Mouse (Mus musculus) megakaryocyte, embryonic 14.5 days (primary cell): ENCODE results near the gene Vps54. TPM values are rescaled to one million over a fixed set of nuclear protein-coding genes. Genes with fewer than 3 reads are reported as not detected.

Source experiments
- H3K27me3 ChIP-seq: replicated peaks from 2 replicates; pipeline ENCODE3; 2012; ENCODE audit warnings: inconsistent platforms
- H3K36me3 ChIP-seq: replicated peaks from 2 replicates; pipeline ENCODE3; 2012; ENCODE audit warnings: low read length, inconsistent platforms, mixed read lengths
- H3K4me1 ChIP-seq: 2 replicates; pipeline ENCODE4 v1.6.1; 2012; ENCODE audit warnings: inconsistent platforms
- H3K4me3 ChIP-seq: replicated peaks from 2 replicates; pipeline ENCODE3; 2012; ENCODE audit warnings: moderate library complexity, mild to moderate bottlenecking, inconsistent platforms
- H3K9me3 ChIP-seq: 2 replicates; pipeline ENCODE4 v1.6.1; 2012; ENCODE audit warnings: inconsistent platforms
- FLI1 ChIP-seq: IDR thresholded peaks from 2 replicates; pipeline ENCODE4 v1.6.1; 2012; ENCODE audit warnings: low read length, inconsistent platforms, mixed read lengths
- GATA1 ChIP-seq: IDR thresholded peaks from 3 replicates; pipeline ENCODE4 v1.6.1; 2012; ENCODE audit warnings: mixed read lengths, low read length, inconsistent platforms, borderline replicate concordance
- polyA plus RNA-seq: library from polyadenylated mRNA; stranded (reverse); fragments of >175 nt; gene quantifications from 2 replicates; pipeline ENCODE4 v1.2.3, GENCODE M21; 2012; ENCODE audit warnings: low replicate concordance; ENCODE audit not compliant: insufficient read depth

Gene Vps54
- polyA plus RNA-seq, 1 experiment = 1.1 TPM

- Histone ChIP-seq H3K27me3 (no peaks in the 10 kb centered on the region), H3K4me1 (peaks cover 20% of the 10 kb centered on the region), H3K4me3 (no peak overlapping the region), H3K9me3 (no peaks in the 10 kb centered on the region), H3K36me3 (peaks cover 92% of the 10 kb centered on the region)
- TF ChIP-seq GATA1 = no peak
- TF ChIP-seq FLI1 = no peak
Measured at GRCm38 (mm10) chr11:21328141-21328540, 89.1 kb downstream of the Vps54 start.

GRCm38 (mm10) chr11:21332639-21333295 is 93.7 kb downstream of the Vps54 start:
- no peaks in the 10 kb centered on the region for H3K9me3 ChIP-seq
- peaks cover 17% of the 10 kb centered on the region for H3K4me1 ChIP-seq
- H3K4me3 ChIP-seq = no peak overlapping the region
- no peaks in the 10 kb centered on the region for H3K27me3 ChIP-seq
- TF ChIP-seq FLI1 = no peak
- no peak for TF ChIP-seq GATA1
- H3K36me3 ChIP-seq = peaks cover 64% of the 10 kb centered on the region

DNA sequence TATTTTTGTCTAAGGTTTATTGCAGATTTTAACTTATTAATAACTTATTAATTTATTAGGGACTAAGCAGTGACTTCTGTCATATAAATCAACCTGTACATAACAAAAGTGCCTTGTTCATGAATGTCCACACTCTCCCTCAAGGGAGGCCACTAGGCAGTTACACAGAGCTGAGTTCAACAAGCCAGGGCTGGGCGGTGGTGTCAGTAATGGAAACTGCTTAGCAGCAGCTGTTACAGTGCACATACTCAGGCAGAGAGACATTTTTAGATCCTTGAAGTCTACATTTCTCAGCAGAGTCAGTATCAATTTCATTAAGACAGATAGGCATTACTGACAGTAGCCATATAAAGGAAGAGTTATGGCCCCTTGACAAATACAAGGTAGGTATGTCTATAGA is 98.8 kb downstream of the Vps54 start:
- Histone ChIP-seq H3K9me3 (no peaks in the 10 kb centered on the region), H3K36me3 (peaks cover 38% of the 10 kb centered on the region), H3K27me3 (no peaks in the 10 kb centered on the region), H3K4me3 (no peak overlapping the region), H3K4me1 (peaks cover 4% of the 10 kb centered on the region; the same call in 1 of the 2 replicates)
- TF ChIP-seq FLI1 = no peak
- TF ChIP-seq GATA1 = no peak

DNA sequence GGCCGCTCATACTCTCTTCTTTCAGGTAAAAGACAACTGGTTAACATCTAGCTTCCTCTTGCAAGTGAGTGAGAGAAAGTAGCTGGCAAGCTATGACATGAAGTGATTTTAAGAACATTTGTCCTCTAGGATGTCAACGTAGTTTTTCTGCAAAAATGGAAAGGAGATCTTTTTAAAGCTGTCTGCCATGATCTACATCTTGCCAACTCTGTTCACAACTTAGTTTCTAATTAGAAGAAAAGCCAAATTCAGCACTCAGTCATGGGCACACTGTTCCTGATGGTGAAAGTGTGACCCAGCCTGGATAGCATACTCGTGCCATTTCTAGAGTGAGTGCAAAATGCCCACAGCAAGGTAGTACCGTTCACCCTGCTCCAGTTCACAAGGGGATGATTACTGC is 100.0 kb downstream of the Vps54 start:
- Histone ChIP-seq H3K9me3 (no peaks in the 10 kb centered on the region), H3K4me3 (no peak overlapping the region), H3K27me3 (no peaks in the 10 kb centered on the region), H3K4me1 (peaks cover 5% of the 10 kb centered on the region; the same call in 1 of the 2 replicates), H3K36me3 (peaks cover 40% of the 10 kb centered on the region)
- TF ChIP-seq GATA1 = no peak

DNA sequence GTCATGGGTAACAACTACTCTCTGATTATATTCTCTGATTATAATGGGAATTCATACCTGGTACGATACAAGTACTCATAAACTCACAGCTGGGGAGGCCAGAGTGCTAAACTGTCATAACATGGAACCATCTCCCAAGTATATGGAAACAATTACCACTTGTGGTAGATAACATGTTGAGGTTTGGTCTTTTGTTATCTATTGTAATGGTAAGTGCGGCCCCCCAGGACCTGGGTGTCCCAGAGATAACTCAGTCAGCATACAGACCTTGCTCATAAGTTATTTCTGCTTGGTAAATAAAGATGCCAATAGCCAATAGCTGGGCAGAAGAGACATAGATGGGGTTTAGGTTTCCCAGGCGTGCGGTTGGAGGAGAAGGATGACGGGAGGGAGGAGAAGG is 104.4 kb downstream of the Vps54 start:
- TF ChIP-seq GATA1 (no peak), FLI1 (no peak)
- no peaks in the 10 kb centered on the region for H3K27me3 ChIP-seq
- peaks cover 58% of the 10 kb centered on the region for H3K36me3 ChIP-seq
- H3K9me3 ChIP-seq = no peaks in the 10 kb centered on the region
- no peak overlapping the region for H3K4me3 ChIP-seq
- peaks cover 5% of the 10 kb centered on the region; the same call in 1 of the 2 replicates for H3K4me1 ChIP-seq

DNA sequence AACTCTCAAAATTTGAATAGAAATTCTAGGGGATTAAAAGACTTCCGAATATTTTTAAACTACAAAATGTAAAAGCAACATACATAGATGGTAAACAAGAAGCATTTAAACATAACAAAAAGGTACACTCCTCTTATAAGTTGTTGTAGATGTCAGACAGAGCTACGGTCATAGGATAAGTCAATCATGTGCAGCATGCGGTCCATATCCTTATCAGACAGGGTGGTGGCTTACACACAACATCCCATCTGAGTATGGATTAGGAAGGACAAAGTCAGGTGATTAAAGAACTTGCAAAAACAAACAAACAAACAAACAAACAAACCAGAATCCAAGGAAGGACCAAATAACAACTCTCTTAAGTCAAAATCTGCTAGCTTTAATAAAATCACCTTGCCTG is 106.9 kb downstream of the Vps54 start:
- H3K36me3 ChIP-seq = peaks cover 61% of the 10 kb centered on the region
- TF ChIP-seq FLI1 = no peak
- no peak for TF ChIP-seq GATA1

DNA sequence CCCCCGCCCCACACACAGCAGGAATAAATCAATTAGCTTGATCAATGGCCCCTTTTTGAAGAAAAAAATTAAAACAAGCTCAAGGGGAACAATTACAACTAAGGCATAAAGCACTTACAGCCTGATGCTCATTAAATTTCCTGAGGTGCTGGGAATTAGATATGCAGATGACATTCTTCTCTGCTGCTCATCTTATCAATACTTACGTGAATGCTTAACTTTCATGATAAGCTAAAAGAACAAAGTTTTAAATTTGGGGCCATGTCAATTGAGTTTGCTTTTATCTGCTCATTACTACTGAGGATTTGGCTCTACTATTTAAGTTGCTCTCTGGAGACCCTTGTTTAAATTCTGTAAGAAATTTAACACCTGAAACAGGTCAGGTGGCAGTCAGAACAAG is 109.8 kb downstream of the Vps54 start:
- Histone ChIP-seq H3K4me1 (no peaks in the 10 kb centered on the region), H3K4me3 (no peak overlapping the region), H3K27me3 (no peaks in the 10 kb centered on the region), H3K36me3 (peaks cover 71% of the 10 kb centered on the region), H3K9me3 (no peaks in the 10 kb centered on the region)
- TF ChIP-seq FLI1 = no peak
- no peak for TF ChIP-seq GATA1

More for the DNA sequence above, 106.9 kb downstream of the Vps54 start:
- H3K9me3 ChIP-seq = no peaks in the 10 kb centered on the region
- H3K27me3 ChIP-seq = no peaks in the 10 kb centered on the region
- no peak overlapping the region for H3K4me3 ChIP-seq
- peaks cover 5% of the 10 kb centered on the region; the same call in 1 of the 2 replicates for H3K4me1 ChIP-seq

DNA sequence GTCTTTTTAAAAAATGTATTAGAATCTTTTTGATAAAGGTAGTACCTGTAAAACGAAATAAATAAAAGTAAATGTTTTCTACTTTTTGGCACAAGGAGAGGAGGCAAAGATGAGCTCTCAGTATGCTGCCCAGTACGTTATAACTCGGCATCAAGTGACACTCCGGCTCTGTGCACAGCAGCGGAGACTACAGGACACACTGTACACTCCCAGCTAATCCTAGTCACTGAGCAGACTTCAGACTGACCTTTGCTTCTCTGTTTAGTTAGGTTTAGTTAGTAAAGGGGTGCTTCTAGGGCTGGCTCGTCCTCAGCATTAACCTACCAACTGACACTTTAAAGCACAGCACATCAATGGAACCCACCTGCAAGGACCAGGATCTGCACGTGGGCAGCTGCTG is 112.2 kb downstream of the Vps54 start:
- H3K4me1 ChIP-seq = no peaks in the 10 kb centered on the region
- no peak overlapping the region for H3K4me3 ChIP-seq
- TF ChIP-seq GATA1 = no peak
- peaks cover 66% of the 10 kb centered on the region for H3K36me3 ChIP-seq
- no peaks in the 10 kb centered on the region for H3K9me3 ChIP-seq
- no peaks in the 10 kb centered on the region for H3K27me3 ChIP-seq

DNA sequence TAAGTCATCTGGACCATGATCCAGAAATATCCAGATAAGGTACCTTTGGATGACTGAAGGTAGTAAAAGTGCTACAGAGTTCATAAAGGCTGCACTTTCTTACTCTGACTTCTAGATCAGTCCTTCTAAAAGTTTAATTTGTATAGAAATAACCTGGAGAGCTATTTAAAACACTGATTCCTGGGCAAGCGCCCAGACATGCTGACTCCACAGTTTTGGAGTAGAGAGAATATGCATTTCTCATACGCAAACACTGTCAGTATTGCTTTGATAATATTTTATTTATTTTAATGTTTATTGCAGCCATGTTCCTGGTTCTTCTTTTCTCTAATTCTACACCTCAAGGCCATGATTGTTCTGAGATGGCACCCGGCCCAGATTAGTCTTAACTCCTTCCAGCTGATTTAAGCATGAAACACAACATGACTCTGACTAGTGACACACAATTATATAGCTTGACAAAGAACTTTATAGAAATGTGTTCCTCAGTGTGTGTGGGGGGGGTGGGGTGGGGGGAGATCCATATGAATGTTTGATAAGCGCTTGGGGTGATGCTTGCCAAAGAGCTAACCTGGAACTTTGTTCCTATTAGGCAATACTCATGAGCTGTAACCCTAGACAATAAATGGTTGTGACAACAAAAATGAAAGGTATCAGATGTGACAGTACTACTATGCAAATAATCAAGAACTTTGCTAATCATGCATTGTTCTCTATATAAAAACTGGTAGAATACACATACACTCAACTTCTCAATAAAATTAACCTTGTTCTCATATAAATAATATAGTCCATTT is 124.3 kb downstream of the Vps54 start:
- Histone ChIP-seq H3K4me3 (no peak overlapping the region), H3K9me3 (peaks cover 2% of the 10 kb centered on the region; the same call in 1 of the 2 replicates), H3K27me3 (no peaks in the 10 kb centered on the region), H3K4me1 (no peaks in the 10 kb centered on the region; the same call in 1 of the 2 replicates), H3K36me3 (peaks cover 23% of the 10 kb centered on the region)
- TF ChIP-seq GATA1 (no peak), FLI1 (no peak)

GRCm38 (mm10) chr11:21368466-21368865 is 129.4 kb downstream of the Vps54 start:
- H3K36me3 ChIP-seq = peaks cover 20% of the 10 kb centered on the region

More at GRCm38 (mm10) chr11:21368466-21368865, 129.4 kb downstream of the Vps54 start:
- no peaks in the 10 kb centered on the region for H3K27me3 ChIP-seq
- H3K4me3 ChIP-seq = peak overlapping the region; percentile 8
- TF ChIP-seq GATA1 (no peak), FLI1 (no peak)
- H3K4me1 ChIP-seq = peaks cover 24% of the 10 kb centered on the region
- no peaks in the 10 kb centered on the region for H3K9me3 ChIP-seq
